Mouse (Mus musculus): ENCODE results near the gene Vdac1.

The Vdac1 gene

GRCm38 (mm10) chr11:52419861-52420260, 59.2 kb downstream of the Vdac1 start:
- in situ Hi-C loops (cut with MboI, MseI): no loop called here

DNA sequence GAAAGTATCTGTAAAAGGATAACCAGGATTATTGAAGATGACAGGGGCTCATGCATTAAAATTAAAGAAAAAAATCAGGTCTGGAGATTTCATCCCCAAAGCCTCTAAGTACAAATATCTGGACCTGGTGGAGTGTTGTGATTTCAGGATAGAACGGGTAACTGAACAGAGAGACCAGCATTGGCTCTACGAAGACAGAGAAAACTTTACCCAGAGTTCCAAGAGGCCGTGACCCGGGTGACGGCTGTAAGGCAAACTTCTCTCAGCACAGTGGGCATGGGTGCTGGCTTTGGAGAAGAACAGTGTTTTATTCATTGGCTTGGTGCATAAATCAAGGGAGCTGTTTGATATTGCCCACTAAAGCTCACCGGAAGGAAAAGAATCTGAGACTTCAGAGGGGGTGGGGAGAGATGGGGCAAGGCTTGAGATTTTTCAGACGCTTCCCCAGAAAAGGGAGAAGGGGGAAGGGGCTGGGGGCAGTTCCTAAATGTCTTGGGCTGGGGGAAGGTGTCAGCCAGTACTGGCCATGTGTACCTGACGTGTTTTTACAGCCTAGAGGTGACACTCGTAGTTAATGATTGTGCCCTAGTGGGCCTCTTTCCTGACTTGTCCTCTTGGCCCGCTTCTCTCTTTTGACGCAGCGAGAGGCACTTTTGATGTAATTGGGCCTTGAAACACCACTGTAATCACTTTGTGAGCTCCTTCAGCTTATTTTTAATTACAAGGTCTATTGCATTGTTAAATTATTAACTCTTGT, 59.8 kb downstream of the Vdac1 start:
- in situ Hi-C loops (cut with MboI, MseI): no loop called here

GRCm38 (mm10) chr11:52421053-52421778, 60.6 kb downstream of the Vdac1 start:
- in situ Hi-C loops (cut with MboI, MseI): no loop called here

DNA sequence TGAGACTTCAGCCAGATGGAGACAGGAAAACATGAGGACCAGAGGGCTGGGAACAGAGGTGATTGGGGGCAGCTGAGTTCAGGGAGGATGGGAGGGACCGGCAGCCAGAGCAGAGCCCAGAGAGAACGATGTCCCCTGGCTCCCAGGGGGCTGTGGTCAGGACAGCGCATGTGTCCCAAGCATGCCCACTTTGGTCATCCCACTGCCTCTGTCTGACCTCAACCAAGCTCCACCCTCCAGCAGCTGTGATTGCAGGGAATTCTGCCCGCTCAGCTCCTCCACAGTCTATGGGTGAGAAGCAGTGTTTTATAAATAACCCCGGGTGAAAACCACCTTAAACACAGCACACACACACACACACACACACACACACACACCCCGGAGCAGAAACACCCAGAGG, 68.8 kb downstream of the Vdac1 start:
- in situ Hi-C loops (cut with MboI, MseI): no loop called here

GRCm38 (mm10) chr11:52431594-52431993, 70.9 kb downstream of the Vdac1 start:
- in situ Hi-C loops (cut with MboI, MseI): loop anchor here (10.0 kb wide), 1 partner anchor 183 kb away; no protein-coding TSS in a partner anchor

GRCm38 (mm10) chr11:52432148-52432547, 71.5 kb downstream of the Vdac1 start:
- in situ Hi-C loops (cut with MboI, MseI): loop anchor here (10.0 kb wide), 1 partner anchor 183 kb away; no protein-coding TSS in a partner anchor

DNA sequence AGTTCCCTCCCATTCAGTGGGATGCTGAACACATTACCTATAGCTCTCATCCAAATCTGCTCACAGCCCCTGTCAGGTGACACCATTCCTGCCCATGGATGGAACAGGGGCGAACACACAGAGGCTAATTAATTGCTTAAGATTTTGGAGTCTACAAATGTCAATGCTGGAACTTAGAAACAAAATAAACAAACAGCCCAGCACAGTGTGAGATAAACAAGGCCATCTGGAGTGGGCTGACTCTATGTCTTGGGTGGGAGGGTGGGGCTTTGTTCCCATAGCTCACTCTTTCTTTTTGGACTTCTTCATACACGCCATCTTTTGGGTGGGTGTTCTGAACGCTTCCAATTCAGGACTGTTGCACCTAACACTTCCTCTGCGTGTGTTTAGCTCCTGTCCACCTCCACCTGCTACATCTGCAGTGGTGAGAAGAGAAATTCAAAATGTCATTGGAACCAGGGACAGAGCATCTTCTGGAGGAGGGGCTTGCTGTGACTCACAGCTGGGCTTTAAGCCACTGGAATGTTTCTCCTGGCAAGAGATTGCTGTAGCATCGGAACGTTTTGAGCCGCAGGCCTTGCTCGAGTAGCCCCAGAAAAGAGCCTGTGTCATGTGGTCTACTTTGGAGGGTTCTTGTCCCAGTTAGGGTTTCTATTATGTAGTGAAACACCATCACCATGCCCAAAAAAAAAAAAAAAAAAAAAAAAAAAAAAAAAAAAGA, 72.6 kb downstream of the Vdac1 start:
- in situ Hi-C loops (cut with MboI, MseI): loop anchor here (10.0 kb wide), 1 partner anchor 182 kb away; no protein-coding TSS in a partner anchor

- in situ Hi-C loops (cut with MboI, MseI): loop anchor here (10.0 kb wide), 1 partner anchor 181 kb away; no protein-coding TSS in a partner anchor
These were observed 73.1 kb downstream of the Vdac1 start for GRCm38 (mm10) chr11:52433797-52434195.

DNA sequence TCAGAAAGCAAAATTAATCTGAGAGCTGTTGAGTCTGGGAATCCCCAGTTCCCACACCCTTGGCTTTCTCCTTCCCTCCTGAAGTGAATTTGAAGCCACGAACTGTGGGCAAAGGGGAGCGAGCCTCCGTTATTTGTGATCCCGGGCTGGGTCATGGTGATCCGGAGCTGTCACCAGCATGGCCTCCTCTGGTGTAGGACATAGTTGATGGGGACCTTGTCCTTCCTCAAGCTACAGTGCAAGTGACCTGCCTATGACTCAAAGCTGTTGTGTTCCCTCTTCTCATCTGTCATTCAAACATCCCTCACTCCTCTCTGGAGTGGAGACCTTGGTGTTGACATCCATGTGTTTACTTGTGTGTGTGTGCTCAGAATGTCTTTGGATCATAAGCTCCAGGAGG, 74.8 kb downstream of the Vdac1 start:
- in situ Hi-C loops (cut with MboI, MseI): loop anchor here (5.0 to 10.0 kb wide), 2 partner anchors 179 to 592 kb away; no protein-coding TSS in a partner anchor

- in situ Hi-C loops (cut with MboI, MseI): loop anchor here (5.0 to 10.0 kb wide), 2 partner anchors 178 to 590 kb away; no protein-coding TSS in a partner anchor
These were observed 76.5 kb downstream of the Vdac1 start for GRCm38 (mm10) chr11:52437123-52437522.

All from T-helper 2 cell (primary cell).